Mouse (Mus musculus) forebrain, embryonic 12.5 days (tissue): ENCODE measurements at regions not wholly inside any gene's neighbourhood (a gene's known extent, or its start where the extent isn't known, plus 50 kb on each side); places are given as distances from the start of the nearest gene placed in this dataset.

Experiments
- ATAC-seq: fragments of 200-750 bp; cut with Nextera tagmentation; 2 replicates; pipeline ENCODE4 v1.8.0; 2017; ENCODE audit warnings: moderate TSS enrichment; ENCODE audit not compliant: low FRiP score
- H3K27ac ChIP-seq: fragments of 300-500 bp; sonication (generic); 2 replicates; pipeline ENCODE4 v1.5.1; 2016; ENCODE audit warnings: mild to moderate bottlenecking
- H3K27me3 ChIP-seq: fragments of 300-500 bp; sonication (generic); 2 replicates; pipeline ENCODE4 v1.6.1; 2016; ENCODE audit warnings: mild to moderate bottlenecking
- H3K36me3 ChIP-seq: fragments of 300-500 bp; sonication (generic); replicated peaks from 2 replicates; pipeline ENCODE4 v1.6.1; 2016; ENCODE audit warnings: mild to moderate bottlenecking
- H3K4me1 ChIP-seq: fragments of 300-500 bp; sonication (generic); 2 replicates; pipeline ENCODE4 v1.6.1; 2016
- H3K4me2 ChIP-seq: fragments of 300-500 bp; sonication (generic); 2 replicates; pipeline ENCODE4 v1.6.1; 2016; ENCODE audit warnings: mild to moderate bottlenecking, moderate library complexity
- H3K4me3 ChIP-seq: fragments of 300-500 bp; sonication (generic); replicated peaks from 2 replicates; pipeline ENCODE4 v1.5.1; 2016; ENCODE audit warnings: mild to moderate bottlenecking
- H3K9ac ChIP-seq: fragments of 300-500 bp; sonication (generic); 2 replicates; pipeline ENCODE4 v1.6.1; 2016; ENCODE audit warnings: mild to moderate bottlenecking
- H3K9me3 ChIP-seq: fragments of 300-500 bp; sonication (generic); 2 replicates; pipeline ENCODE4 v1.6.1; 2016
- WGBS: fragments of 180-500 bp; shearing (Covaris S2); methylation state at CpG from one replicate; pipeline ENCODE4 v1.1.7; 2016; 5-methylcytosine and 5-hydroxymethylcytosine counted together

DNA sequence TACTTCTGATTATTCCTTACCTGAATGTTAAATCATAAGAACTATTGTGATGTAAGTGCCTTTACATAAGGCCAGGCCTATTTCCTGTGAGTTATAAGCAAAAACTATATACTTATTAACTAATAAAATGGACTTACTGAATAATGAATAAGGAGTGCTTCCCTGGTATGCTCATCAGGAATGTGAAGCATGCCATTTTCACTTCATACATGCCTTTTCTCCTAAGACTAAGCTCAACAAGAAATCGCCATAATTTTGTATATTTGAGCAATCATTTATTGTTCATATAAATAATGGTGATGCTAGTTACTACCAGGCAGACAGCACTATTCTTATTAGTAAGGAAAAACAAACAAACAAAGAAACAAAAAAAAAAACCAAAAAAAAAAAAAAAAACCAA, 969.1 kb downstream of the Serpinb8 start:
- no peak overlapping the region for H3K27ac ChIP-seq
- H3K9ac ChIP-seq: no peak overlapping the region
- WGBS: 91% methylated on average over 1 of the region's 1 CpGs
- no peaks in the 10 kb centered on the region for H3K4me1 ChIP-seq
- no peak for ATAC-seq
- H3K27me3 ChIP-seq: no peaks in the 10 kb centered on the region
- H3K36me3 ChIP-seq: no peaks in the 10 kb centered on the region
- H3K4me3 ChIP-seq: no peak overlapping the region
- no peaks in the 10 kb centered on the region for H3K9me3 ChIP-seq
- H3K4me2 ChIP-seq: no peak overlapping the region

DNA sequence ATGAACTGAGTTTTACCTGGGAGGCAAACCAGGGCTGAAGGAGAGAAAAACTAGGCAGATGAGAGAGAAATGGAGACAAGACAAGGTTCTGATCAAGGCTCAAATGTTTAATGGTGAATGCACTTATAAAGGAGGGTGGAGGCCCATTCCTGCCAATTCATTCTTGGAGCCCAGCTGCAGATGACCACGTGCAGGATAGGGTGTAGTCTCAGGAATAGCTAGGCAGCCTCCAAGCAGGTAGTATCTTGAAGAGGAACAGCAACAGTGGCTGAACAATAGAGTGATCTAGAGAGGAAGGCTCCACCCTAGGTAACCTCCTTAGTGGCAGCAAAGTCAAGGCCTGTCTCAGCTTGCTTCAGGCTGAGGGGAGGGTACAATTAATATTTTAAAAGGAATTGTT, 973.2 kb downstream of the Serpinb8 start:
- no peaks in the 10 kb centered on the region for H3K27me3 ChIP-seq
- H3K36me3 ChIP-seq: no peaks in the 10 kb centered on the region
- WGBS: 71% methylated on average over 1 of the region's 1 CpGs
- H3K9ac ChIP-seq: no peak overlapping the region
- H3K4me1 ChIP-seq: no peaks in the 10 kb centered on the region
- no peak overlapping the region for H3K4me2 ChIP-seq
- H3K9me3 ChIP-seq: no peaks in the 10 kb centered on the region
- H3K4me3 ChIP-seq: no peak overlapping the region
- H3K27ac ChIP-seq: no peak overlapping the region
- ATAC-seq: no peak

GRCm38 (mm10) chr1:108571977-108572376, 982.2 kb downstream of the Serpinb8 start:
- WGBS: 46% methylated on average over 3 of the region's 3 CpGs
- no peak overlapping the region for H3K9ac ChIP-seq
- H3K9me3 ChIP-seq: no peaks in the 10 kb centered on the region
- no peaks in the 10 kb centered on the region for H3K4me1 ChIP-seq
- ATAC-seq: no peak
- H3K4me2 ChIP-seq: no peak overlapping the region
- no peak overlapping the region for H3K27ac ChIP-seq
- H3K4me3 ChIP-seq: no peak overlapping the region
- no peaks in the 10 kb centered on the region for H3K36me3 ChIP-seq
- no peaks in the 10 kb centered on the region for H3K27me3 ChIP-seq

- no peaks in the 10 kb centered on the region for H3K27me3 ChIP-seq
- no peak for ATAC-seq
- no peak overlapping the region for H3K27ac ChIP-seq
- H3K36me3 ChIP-seq: no peaks in the 10 kb centered on the region
- H3K4me3 ChIP-seq: no peak overlapping the region
- no peak overlapping the region for H3K9ac ChIP-seq
- no peaks in the 10 kb centered on the region for H3K4me1 ChIP-seq
- no peaks in the 10 kb centered on the region for H3K9me3 ChIP-seq
- H3K4me2 ChIP-seq: no peak overlapping the region
Observed at GRCm38 (mm10) chr1:108572765-108573164, 983.0 kb downstream of the Serpinb8 start.

DNA sequence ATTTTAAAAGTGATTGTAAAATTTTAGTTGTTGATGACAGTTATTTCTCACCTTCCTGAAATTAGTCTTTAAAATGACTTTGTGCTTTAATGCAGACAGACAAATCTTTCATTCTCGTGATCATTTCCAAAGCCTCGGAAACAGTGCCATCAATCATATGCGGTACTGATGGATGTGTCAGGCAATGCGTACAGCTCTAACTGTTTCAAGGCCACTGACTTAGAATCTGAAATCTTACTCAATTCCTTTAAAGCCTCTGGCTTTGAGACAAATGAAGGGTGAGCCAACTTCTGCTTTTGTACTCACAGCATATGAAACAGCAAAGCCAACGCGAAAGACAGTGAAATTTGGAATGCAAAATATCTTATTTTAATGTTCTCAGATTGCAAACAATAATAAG, 987.0 kb downstream of the Serpinb8 start:
- Histone ChIP-seq H3K27me3 (no peaks in the 10 kb centered on the region), H3K27ac (no peak overlapping the region), H3K9me3 (no peaks in the 10 kb centered on the region), H3K4me1 (no peaks in the 10 kb centered on the region), H3K9ac (no peak overlapping the region), H3K4me2 (no peak overlapping the region), H3K4me3 (no peak overlapping the region), H3K36me3 (no peaks in the 10 kb centered on the region)
- 89% methylated on average over 6 of the region's 6 CpGs for WGBS
- ATAC-seq: no peak

- Histone ChIP-seq H3K4me3 (no peak overlapping the region), H3K4me2 (no peak overlapping the region), H3K9me3 (no peaks in the 10 kb centered on the region), H3K36me3 (no peaks in the 10 kb centered on the region), H3K9ac (no peak overlapping the region), H3K27me3 (no peaks in the 10 kb centered on the region), H3K4me1 (no peaks in the 10 kb centered on the region), H3K27ac (no peak overlapping the region)
- WGBS: 57% methylated on average over 3 of the region's 3 CpGs
- peak; percentile 87; the same call in 1 of the 2 replicates for ATAC-seq
Observed at GRCm38 (mm10) chr1:108577793-108578192, 988.0 kb downstream of the Serpinb8 start.

GRCm38 (mm10) chr1:108592720-108593422, 1003.1 kb downstream of the Serpinb8 start:
- H3K4me2 ChIP-seq: no peak overlapping the region

DNA sequence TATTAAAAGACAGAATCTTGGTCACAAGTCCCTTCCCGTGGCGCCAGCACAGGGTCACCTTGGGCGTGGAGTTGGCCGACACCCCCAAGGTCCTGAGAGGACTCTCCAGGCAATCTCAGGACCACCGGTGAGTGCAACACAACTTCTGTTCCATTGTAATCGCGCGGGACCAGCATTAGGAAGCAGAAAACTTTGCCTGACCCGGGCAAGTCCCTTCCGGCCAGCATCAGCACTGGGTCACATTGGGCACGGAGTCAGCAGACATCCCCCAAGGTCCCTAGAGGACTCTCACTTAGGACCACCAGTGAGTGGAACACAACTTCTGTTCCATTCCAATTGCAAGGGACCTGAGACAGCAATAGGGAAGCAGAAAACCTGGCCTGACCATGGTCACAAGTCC, 1007.3 kb downstream of the Serpinb8 start:
- H3K4me3 ChIP-seq: no peak overlapping the region
- H3K9me3 ChIP-seq: no peaks in the 10 kb centered on the region
- H3K36me3 ChIP-seq: no peaks in the 10 kb centered on the region
- no peak overlapping the region for H3K4me2 ChIP-seq
- no peak overlapping the region for H3K27ac ChIP-seq
- no peak for ATAC-seq
- no peaks in the 10 kb centered on the region for H3K27me3 ChIP-seq
- no peaks in the 10 kb centered on the region for H3K4me1 ChIP-seq
- 92% methylated on average over 11 of the region's 11 CpGs for WGBS
- no peak overlapping the region for H3K9ac ChIP-seq

More at GRCm38 (mm10) chr1:108592720-108593422, 1003.1 kb downstream of the Serpinb8 start:
- H3K27ac ChIP-seq: no peak overlapping the region
- no peaks in the 10 kb centered on the region for H3K36me3 ChIP-seq
- no peaks in the 10 kb centered on the region for H3K9me3 ChIP-seq
- no peak overlapping the region for H3K9ac ChIP-seq
- no peak for ATAC-seq
- WGBS: 83% methylated on average over 3 of the region's 3 CpGs
- no peaks in the 10 kb centered on the region for H3K4me1 ChIP-seq
- H3K27me3 ChIP-seq: no peaks in the 10 kb centered on the region
- H3K4me3 ChIP-seq: no peak overlapping the region
